Mouse (Mus musculus): ENCODE data around the gene Cntn3. TPM values are rescaled to one million over a fixed set of nuclear protein-coding genes. Genes with fewer than 3 reads are reported as not detected.
"Not testable (repeated sequence)": the region's sequence is repeated elsewhere in the genome, so short reads cannot be mapped to it uniquely, and the experiment has no call there.

The Cntn3 gene
- 0.11 and 0.33 TPM in 2 replicates for polyA plus RNA-seq (2016; fragmentation: Nextera tagmentation; extraction: Ambion mirVana)

GRCm38 (mm10) chr6:102573001-102573400 is at the start of gene Cntn3:
Gene Cntn3, minus strand, starts transcription at chr6:102573101.
- not testable (repeated sequence) for DNase-seq (ENCODE audit: low spot score); H3K27ac ChIP-seq; H3K4me1 ChIP-seq; H3K36me3 ChIP-seq; H3K9me3 ChIP-seq; H3K27me3 ChIP-seq (ENCODE audit: insufficient read depth, poor library complexity, severe bottlenecking); H3K4me3 ChIP-seq
- WGBS = 96% methylated on average over 6 of the region's 20 CpGs

GRCm38 (mm10) chr6:102600773-102601172 is 27.9 kb upstream of the Cntn3 start:
- H3K4me1 ChIP-seq = no peaks in the 10 kb centered on the region
- H3K36me3 ChIP-seq = no peaks in the 10 kb centered on the region
- 70% methylated on average over 2 of the region's 2 CpGs for WGBS
- DNase-seq (ENCODE audit: low spot score) = no peak
- H3K27me3 ChIP-seq (ENCODE audit: insufficient read depth, poor library complexity, severe bottlenecking) = no peaks in the 10 kb centered on the region
- no peaks in the 10 kb centered on the region for H3K9me3 ChIP-seq
- no peak overlapping the region for H3K4me3 ChIP-seq
- H3K27ac ChIP-seq = no peak overlapping the region

GRCm38 (mm10) chr6:102597756-102598155 is 24.9 kb upstream of the Cntn3 start:
- 78% methylated on average over 2 of the region's 2 CpGs for WGBS
- H3K27ac ChIP-seq = no peak overlapping the region
- no peak for DNase-seq (ENCODE audit: low spot score)

GRCm38 (mm10) chr6:102590151-102590550 is 17.2 kb upstream of the Cntn3 start:
- no peaks in the 10 kb centered on the region for H3K36me3 ChIP-seq
- DNase-seq (ENCODE audit: low spot score) = no peak
- WGBS = 89% methylated on average over 4 of the region's 4 CpGs

More at GRCm38 (mm10) chr6:102597756-102598155, 24.9 kb upstream of the Cntn3 start:
- Histone ChIP-seq H3K36me3 (no peaks in the 10 kb centered on the region), H3K9me3 (no peaks in the 10 kb centered on the region), H3K4me1 (no peaks in the 10 kb centered on the region), H3K4me3 (no peak overlapping the region), H3K27me3 (ENCODE audit: insufficient read depth, poor library complexity, severe bottlenecking) (no peaks in the 10 kb centered on the region)

GRCm38 (mm10) chr6:102589311-102589710 is 16.4 kb upstream of the Cntn3 start:
- H3K4me3 ChIP-seq = no peak overlapping the region
- H3K36me3 ChIP-seq = no peaks in the 10 kb centered on the region
- 60% methylated on average over 4 of the region's 4 CpGs for whole genome bisulfite sequencing
- H3K4me1 ChIP-seq = no peaks in the 10 kb centered on the region
- H3K27ac ChIP-seq = no peak overlapping the region
- H3K27me3 ChIP-seq (ENCODE audit: insufficient read depth, poor library complexity, severe bottlenecking) = no peaks in the 10 kb centered on the region
- H3K9me3 ChIP-seq = no peaks in the 10 kb centered on the region
- no peak for DNase-seq (ENCODE audit: low spot score)

More at GRCm38 (mm10) chr6:102590151-102590550, 17.2 kb upstream of the Cntn3 start:
- Histone ChIP-seq H3K27ac (no peak overlapping the region), H3K4me1 (no peaks in the 10 kb centered on the region), H3K27me3 (ENCODE audit: insufficient read depth, poor library complexity, severe bottlenecking) (no peaks in the 10 kb centered on the region), H3K4me3 (no peak overlapping the region), H3K9me3 (no peaks in the 10 kb centered on the region)

GRCm38 (mm10) chr6:102586056-102586455 is 13.2 kb upstream of the Cntn3 start:
- H3K36me3 ChIP-seq = no peaks in the 10 kb centered on the region
- H3K27ac ChIP-seq = no peak overlapping the region
- H3K27me3 ChIP-seq (ENCODE audit: insufficient read depth, poor library complexity, severe bottlenecking) = no peaks in the 10 kb centered on the region
- H3K4me1 ChIP-seq = no peaks in the 10 kb centered on the region
- DNase-seq (ENCODE audit: low spot score) = no peak
- no peak overlapping the region for H3K4me3 ChIP-seq
- no peaks in the 10 kb centered on the region for H3K9me3 ChIP-seq

GRCm38 (mm10) chr6:102583578-102583977 is 10.7 kb upstream of the Cntn3 start:
- Histone ChIP-seq H3K4me1 (no peaks in the 10 kb centered on the region), H3K36me3 (no peaks in the 10 kb centered on the region), H3K27ac (no peak overlapping the region), H3K9me3 (no peaks in the 10 kb centered on the region), H3K4me3 (no peak overlapping the region), H3K27me3 (ENCODE audit: insufficient read depth, poor library complexity, severe bottlenecking) (no peaks in the 10 kb centered on the region)
- no peak for DNase-seq (ENCODE audit: low spot score)
- WGBS = 81% methylated on average over 2 of the region's 2 CpGs

- no peak for DNase-seq (ENCODE audit: low spot score)
- H3K9me3 ChIP-seq = no peaks in the 10 kb centered on the region
- peaks cover 11% of the 10 kb centered on the region for H3K27me3 ChIP-seq (ENCODE audit: insufficient read depth, poor library complexity, severe bottlenecking)
- H3K4me3 ChIP-seq = no peak overlapping the region
- whole genome bisulfite sequencing = 70% methylated on average over 1 of the region's 1 CpGs
- H3K4me1 ChIP-seq = no peaks in the 10 kb centered on the region
- no peak overlapping the region for H3K27ac ChIP-seq
- H3K36me3 ChIP-seq = no peaks in the 10 kb centered on the region
Measured at GRCm38 (mm10) chr6:102567496-102567895, 5.4 kb downstream of the Cntn3 start.

- Histone ChIP-seq H3K4me3 (no peak overlapping the region), H3K36me3 (no peaks in the 10 kb centered on the region), H3K9me3 (no peaks in the 10 kb centered on the region), H3K4me1 (no peaks in the 10 kb centered on the region), H3K27ac (no peak overlapping the region), H3K27me3 (ENCODE audit: insufficient read depth, poor library complexity, severe bottlenecking) (peaks cover 11% of the 10 kb centered on the region)
- no peak for DNase-seq (ENCODE audit: low spot score)
- 93% methylated on average over 1 of the region's 1 CpGs for WGBS
Measured at GRCm38 (mm10) chr6:102565228-102565627, 7.7 kb downstream of the Cntn3 start.

- Histone ChIP-seq H3K4me3 (peak overlapping the region; percentile 69), H3K27me3 (ENCODE audit: insufficient read depth, poor library complexity, severe bottlenecking) (peaks cover 11% of the 10 kb centered on the region), H3K9me3 (no peaks in the 10 kb centered on the region), H3K4me1 (no peaks in the 10 kb centered on the region), H3K27ac (peak overlapping the region; percentile 69; the same call in 1 of the 2 replicates), H3K36me3 (no peaks in the 10 kb centered on the region)
- DNase-seq (ENCODE audit: low spot score) = peak; percentile 91
- 1% methylated on average over 63 of the region's 63 CpGs for WGBS
Measured at GRCm38 (mm10) chr6:102564011-102564731, 8.7 kb downstream of the Cntn3 start.

GRCm38 (mm10) chr6:102563431-102563830 is 9.5 kb downstream of the Cntn3 start:
- H3K27ac ChIP-seq = no peak overlapping the region
- no peaks in the 10 kb centered on the region for H3K9me3 ChIP-seq
- H3K4me3 ChIP-seq = peak overlapping the region; percentile 69
- no peak for DNase-seq (ENCODE audit: low spot score)
- 17% methylated on average over 7 of the region's 7 CpGs for WGBS
- H3K36me3 ChIP-seq = no peaks in the 10 kb centered on the region
- peaks cover 11% of the 10 kb centered on the region for H3K27me3 ChIP-seq (ENCODE audit: insufficient read depth, poor library complexity, severe bottlenecking)
- no peaks in the 10 kb centered on the region for H3K4me1 ChIP-seq

GRCm38 (mm10) chr6:102557521-102557920 is 15.4 kb downstream of the Cntn3 start:
- H3K27me3 ChIP-seq (ENCODE audit: insufficient read depth, poor library complexity, severe bottlenecking) = 0 out of 2 replicates have a peak, but pooled peaks cover under 1% of the 10 kb centered on the region
- no peaks in the 10 kb centered on the region for H3K9me3 ChIP-seq
- 69% methylated on average over 3 of the region's 3 CpGs for WGBS
- no peaks in the 10 kb centered on the region for H3K4me1 ChIP-seq
- no peaks in the 10 kb centered on the region for H3K36me3 ChIP-seq
- H3K4me3 ChIP-seq = no peak overlapping the region
- H3K27ac ChIP-seq = no peak overlapping the region
- no peak for DNase-seq (ENCODE audit: low spot score)

- Histone ChIP-seq H3K27me3 (ENCODE audit: insufficient read depth, poor library complexity, severe bottlenecking) (no peaks in the 10 kb centered on the region), H3K4me1 (no peaks in the 10 kb centered on the region), H3K4me3 (no peak overlapping the region), H3K9me3 (no peaks in the 10 kb centered on the region), H3K36me3 (no peaks in the 10 kb centered on the region), H3K27ac (no peak overlapping the region)
- DNase-seq (ENCODE audit: low spot score) = peak; percentile 71
- WGBS = 60% methylated on average over 3 of the region's 3 CpGs
Measured at GRCm38 (mm10) chr6:102556497-102556896, 16.4 kb downstream of the Cntn3 start.

Data from heart, embryonic 10.5 days (tissue).